Mouse (Mus musculus): ENCODE measurements at regions not wholly inside any gene's neighbourhood (a gene's known extent, or its start where the extent isn't known, plus 50 kb on each side); places are given as distances from the start of the nearest gene placed in this dataset.
"Not testable (repeated sequence)": the region's sequence is repeated elsewhere in the genome, so short reads cannot be mapped to it uniquely, and the experiment has no call there.

GRCm38 (mm10) chr8:20495542-20495941 is 119.2 kb upstream of the Gm21119 start:
- not testable (repeated sequence) for DNase-seq (ENCODE audit: low spot score in 2 of 2)

GRCm38 (mm10) chr8:20513920-20514319 is 100.8 kb upstream of the Gm21119 start:
- DNase-seq (ENCODE audit: low spot score in 2 of 2), result not testable (repeated sequence)

- DNase-seq (ENCODE audit: low spot score in 2 of 2), result not testable (repeated sequence)
These were observed 98.3 kb upstream of the Gm21119 start for GRCm38 (mm10) chr8:20516324-20516830.

- not testable (repeated sequence) for DNase-seq (ENCODE audit: low spot score in 2 of 2)
These were observed 97.2 kb upstream of the Gm21119 start for GRCm38 (mm10) chr8:20517551-20517950.

- DNase-seq (ENCODE audit: low spot score in 2 of 2), result not testable (repeated sequence)
These were observed 90.2 kb upstream of the Gm21119 start for GRCm38 (mm10) chr8:20524539-20524938.

GRCm38 (mm10) chr8:20529048-20529447 is 85.7 kb upstream of the Gm21119 start:
- DNase-seq (ENCODE audit: low spot score in 2 of 2), result not testable (repeated sequence)

GRCm38 (mm10) chr8:20539031-20539430 is 75.7 kb upstream of the Gm21119 start:
- not testable (repeated sequence) for DNase-seq (ENCODE audit: low spot score in 2 of 2)

GRCm38 (mm10) chr8:20544084-20544483 is 70.6 kb upstream of the Gm21119 start:
- DNase-seq (ENCODE audit: low spot score in 2 of 2), result not testable (repeated sequence)

- DNase-seq (ENCODE audit: low spot score in 2 of 2), result not testable (repeated sequence)
These were observed 69.4 kb upstream of the Gm21119 start for GRCm38 (mm10) chr8:20545347-20545746.

- DNase-seq (ENCODE audit: low spot score in 2 of 2), result not testable (repeated sequence)
These were observed 68.3 kb upstream of the Gm21119 start for GRCm38 (mm10) chr8:20546401-20546800.

GRCm38 (mm10) chr8:20550054-20550778 is 64.5 kb upstream of the Gm21119 start:
- peak; percentile 98 to 100 for DNase-seq (ENCODE audit: low spot score in 2 of 2)

- DNase-seq (ENCODE audit: low spot score in 2 of 2), result not testable (repeated sequence)
These were observed 58.1 kb upstream of the Gm21119 start for GRCm38 (mm10) chr8:20556501-20557181.

- not testable (repeated sequence) for DNase-seq (ENCODE audit: low spot score in 2 of 2)
These were observed 57.5 kb upstream of the Gm21119 start for GRCm38 (mm10) chr8:20557184-20557583.

GRCm38 (mm10) chr8:20557609-20558008 is 57.1 kb upstream of the Gm21119 start:
- peak in 1 of 2 experiments; percentile 26 for DNase-seq (ENCODE audit: low spot score in 2 of 2)

Measured in layer of hippocampus, postnatal 14 days (tissue).